Mouse (Mus musculus) lung, postnatal 25 days (tissue): Measurements from ENCODE around the gene 1110059E24Rik.
"Not testable (repeated sequence)": the region's sequence is repeated elsewhere in the genome, so short reads cannot be mapped to it uniquely, and the experiment has no call there.

Experiments
- DNase-seq: peaks from one replicate; pipeline ENCODE4 v3.0.0; 2022; ENCODE audit warnings: low spot score

The 1110059E24Rik gene

DNA sequence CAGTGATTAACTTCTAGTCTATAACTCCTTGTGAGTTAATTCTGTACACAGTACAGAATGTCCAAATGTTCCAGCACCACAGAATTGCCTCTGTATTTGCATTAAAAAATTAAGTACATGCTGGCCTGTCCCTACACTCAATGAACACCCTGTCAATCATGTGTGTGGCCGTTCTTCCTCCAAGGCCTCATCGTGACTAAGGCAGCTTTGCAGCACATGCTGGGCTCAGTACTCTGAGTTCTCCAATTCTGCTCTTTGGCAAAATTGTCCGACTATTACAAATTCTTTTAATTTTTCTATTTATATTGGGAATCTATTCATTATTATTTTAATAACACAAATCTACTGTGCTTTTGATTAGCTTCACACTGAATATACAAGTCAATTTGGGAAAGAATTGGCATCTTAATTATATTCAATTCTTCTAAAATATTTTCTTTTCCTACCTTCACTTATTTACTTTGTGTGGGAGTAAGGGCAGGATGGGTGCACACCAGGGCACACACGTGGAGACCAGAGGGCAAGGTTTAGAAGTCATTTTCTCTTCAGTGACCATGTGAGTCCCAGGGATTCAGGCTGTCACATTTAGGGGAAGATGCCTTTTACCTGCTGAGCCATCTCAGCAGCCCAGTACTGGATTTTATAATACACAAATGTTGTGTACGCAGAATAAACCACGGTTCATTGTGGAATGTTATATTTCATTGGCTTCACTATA is 26.3 kb downstream of the 1110059E24Rik start:
- DNase-seq, result no peak

DNA sequence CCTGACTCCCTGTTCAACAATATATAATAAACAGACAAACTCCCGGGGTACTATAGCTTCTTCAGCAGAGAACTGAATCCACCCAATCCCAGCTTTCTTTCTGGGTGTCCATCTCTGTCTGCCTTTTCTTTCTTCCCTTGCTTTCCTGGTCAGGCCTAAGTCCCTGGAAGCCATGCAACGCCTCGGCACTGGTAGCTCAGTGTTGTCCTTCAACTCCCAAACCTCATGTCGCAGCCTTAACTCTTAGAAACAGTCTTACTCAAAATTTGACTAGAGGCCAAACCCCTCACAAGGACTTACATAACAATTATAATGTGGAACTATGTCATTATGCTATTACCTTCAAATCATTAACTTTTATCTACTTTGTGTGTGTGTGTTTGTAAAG is 28.6 kb downstream of the 1110059E24Rik start:
- no peak for DNase-seq

- no peak for DNase-seq
Measured at GRCm38 (mm10) chr19:21623410-21624147, 29.2 kb downstream of the 1110059E24Rik start.

DNA sequence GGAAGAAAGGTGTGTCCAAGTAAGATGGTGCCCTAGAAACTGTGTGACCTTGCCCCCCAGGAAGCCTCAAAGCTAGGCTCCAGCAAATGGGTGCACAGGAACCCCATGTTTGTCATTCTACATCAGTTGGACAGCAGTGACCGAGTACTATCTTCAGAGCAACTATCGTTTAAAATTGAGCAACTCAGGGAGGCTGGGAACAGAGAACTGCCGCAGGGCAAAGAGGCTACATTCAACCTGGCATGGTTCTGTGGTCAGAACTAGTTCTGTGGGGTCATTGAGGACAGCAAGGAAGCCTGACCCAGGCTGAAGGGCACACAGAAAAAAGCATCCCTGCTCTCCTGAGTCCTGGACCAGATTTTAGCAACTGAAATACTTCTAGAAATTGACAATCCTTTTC is 37.0 kb downstream of the 1110059E24Rik start:
- no peak for DNase-seq

GRCm38 (mm10) chr19:21611725-21612575 is 40.8 kb downstream of the 1110059E24Rik start:
- DNase-seq, result no peak

DNA sequence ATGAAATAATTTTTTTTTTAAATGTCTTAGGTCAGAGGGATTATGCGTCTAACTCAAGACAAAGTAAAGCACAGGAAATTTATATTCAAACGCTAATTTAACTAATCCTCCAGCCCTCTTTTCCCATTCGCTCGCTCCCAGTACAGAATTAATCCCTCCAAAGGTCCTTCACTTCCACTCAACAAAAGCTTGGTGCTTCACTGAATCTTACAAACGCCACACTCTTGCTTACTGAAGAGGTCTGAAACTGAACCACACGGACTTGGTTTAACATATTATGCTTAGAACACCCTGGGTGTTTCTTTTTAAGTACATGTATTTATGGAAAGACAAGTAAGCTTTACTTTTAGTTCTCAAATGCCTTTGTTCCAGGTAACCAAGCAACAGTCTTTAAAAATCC is 41.5 kb downstream of the 1110059E24Rik start:
- no peak for DNase-seq

GRCm38 (mm10) chr19:21610240-21610639 is 42.5 kb downstream of the 1110059E24Rik start:
- DNase-seq, result no peak

DNA sequence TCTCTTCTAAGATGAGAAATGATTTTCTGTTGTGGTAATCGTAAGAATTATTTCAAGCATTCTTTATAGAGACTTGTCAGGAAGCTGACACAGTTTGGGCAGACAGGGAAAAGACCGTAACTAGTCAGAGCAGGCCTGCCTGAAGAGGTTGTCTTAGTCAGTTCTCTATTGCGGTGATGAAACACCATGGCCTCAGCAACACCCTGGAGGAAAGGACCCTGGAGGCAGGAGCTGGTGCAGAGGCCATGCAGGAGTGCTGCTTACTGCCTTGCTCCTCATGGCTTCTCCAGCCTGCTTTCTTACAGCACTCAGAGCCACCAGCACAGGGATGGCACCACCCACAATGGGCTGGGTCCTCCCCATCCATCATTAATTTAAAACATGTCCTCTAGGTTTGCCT is 47.5 kb downstream of the 1110059E24Rik start:
- no peak for DNase-seq

DNA sequence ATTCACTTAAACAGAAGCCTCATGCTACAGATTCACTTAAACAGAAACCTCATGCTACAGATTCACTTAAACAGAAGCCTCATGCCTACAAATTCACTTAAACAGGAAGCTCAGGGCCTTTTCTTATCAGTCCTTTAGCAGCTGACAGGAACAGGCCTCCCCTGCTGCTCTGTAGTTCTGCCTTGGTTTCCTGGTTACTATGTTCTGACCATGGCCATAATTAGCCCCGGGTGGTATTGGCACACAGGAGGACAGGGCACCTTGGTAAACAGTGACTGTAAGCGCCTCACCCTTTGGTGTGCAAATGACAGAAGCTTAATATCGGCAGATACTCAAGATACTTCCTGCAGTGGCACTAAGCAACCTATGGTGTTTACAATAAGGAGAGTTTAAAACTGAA is 48.9 kb downstream of the 1110059E24Rik start:
- DNase-seq, result peak; percentile 37

DNA sequence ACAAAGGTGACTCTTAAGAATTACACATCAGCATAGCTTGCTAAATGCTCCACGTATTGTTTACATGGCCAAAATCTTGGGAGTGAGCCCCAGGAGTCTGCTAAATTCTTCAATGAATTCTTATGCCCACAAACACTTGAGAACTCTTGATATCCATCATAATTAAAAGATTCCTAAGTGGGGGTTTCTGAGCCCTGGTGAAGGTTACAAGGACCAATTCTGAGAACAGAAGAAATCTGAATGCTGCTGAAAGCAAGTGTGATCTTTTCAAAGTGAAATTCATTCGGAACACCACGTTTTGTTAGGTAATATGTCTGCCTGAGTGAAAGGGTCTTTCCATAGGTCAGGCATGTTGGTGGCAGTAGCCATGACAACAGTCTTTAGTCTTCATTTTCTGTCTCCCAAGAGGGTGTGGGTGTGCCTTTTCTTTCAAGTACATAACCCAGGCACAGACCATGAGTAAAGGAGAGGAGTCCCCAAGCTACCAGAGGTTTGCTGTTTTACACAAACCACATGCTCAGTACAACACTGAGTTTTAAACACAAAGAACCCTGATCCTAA is 51.2 kb downstream of the 1110059E24Rik start:
- DNase-seq, result no peak

DNA sequence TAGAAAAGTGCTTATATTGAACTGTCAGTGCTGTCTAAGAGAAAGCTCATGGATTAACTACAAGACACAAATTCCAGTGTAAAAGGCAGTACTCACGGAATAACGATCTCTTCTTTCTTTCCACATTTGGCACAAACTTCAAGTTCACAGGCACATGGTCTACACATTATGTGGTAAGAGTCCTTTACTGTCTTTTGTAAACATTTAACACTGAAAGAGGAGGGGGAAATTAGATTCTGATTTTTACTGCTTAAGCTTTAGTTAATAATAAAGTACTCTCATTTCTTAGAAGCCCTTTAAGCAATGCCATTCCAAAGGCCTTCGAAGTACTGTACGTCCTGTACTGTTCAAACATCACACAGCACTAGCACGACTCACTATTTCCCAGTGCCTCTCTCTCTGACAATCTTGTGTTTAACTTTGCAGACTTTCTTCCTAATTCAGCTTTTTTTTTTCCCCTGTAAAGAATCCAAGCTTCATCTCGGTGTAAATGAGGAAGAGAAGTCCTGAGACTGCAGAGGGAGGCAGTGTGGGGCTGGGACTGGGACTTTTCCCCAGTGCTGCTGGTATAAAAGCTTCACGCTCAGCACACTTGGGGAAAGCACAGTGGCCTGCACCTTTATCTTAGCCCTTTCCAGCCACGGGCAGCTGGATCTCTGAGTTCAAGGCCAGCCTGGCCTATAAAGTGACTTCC is 54.0 kb downstream of the 1110059E24Rik start:
- peak; percentile 54 for DNase-seq

DNA sequence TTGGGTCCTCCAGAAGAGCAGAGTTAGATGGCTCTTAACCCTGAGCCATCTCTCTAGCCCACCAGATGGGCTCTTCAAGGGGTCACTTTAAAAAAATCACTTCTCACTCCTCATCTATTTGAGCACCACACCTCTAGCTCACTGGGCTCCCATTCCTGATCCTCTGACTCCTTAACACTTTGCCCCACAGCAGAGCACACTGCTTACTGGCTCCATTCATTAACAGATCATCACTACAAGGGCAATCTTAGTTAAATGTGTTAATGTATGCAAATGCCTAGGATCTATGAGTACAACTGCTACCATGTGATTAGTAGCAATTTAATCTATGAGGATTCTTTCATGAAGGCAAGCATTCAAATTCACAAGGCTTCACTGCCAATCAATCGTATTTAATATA is 58.1 kb downstream of the 1110059E24Rik start:
- DNase-seq, result no peak

DNA sequence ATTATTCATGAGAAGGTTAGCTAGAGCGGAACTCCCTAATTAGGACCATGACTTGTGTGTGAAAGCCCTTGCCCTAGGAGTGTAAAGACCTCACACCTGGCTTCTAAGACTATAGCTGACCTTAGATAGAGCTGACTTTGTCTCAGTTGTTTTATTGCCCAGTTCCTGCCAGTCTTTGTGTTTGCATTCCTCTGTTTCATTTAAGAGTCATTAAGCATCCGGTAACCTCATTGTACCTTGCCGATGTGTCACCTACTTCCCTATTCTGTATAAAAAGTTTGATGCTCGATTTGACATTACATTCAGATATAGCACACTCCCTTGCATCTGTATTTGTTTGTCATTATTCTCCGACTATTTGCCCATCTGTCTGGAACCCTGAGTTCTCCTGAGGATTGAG is 60.6 kb downstream of the 1110059E24Rik start:
- DNase-seq, result not testable (repeated sequence)

DNA sequence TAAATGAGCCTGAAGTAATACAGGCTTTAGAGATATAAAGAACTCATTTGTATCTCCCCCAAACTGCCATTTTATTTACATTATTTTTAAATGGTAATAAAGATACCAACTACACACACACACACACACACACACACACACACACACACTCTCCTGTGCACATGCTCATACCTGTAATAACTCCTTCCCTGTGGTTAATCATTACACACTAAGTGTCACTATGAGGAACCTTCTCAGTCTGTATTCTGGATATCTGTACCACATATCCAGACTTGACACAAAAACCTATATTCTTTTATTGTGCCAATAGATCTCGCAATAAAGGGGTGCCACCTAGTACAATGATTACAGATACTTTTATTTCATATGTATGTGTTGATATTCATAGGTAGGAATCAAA is 62.9 kb downstream of the 1110059E24Rik start:
- no peak for DNase-seq

DNA sequence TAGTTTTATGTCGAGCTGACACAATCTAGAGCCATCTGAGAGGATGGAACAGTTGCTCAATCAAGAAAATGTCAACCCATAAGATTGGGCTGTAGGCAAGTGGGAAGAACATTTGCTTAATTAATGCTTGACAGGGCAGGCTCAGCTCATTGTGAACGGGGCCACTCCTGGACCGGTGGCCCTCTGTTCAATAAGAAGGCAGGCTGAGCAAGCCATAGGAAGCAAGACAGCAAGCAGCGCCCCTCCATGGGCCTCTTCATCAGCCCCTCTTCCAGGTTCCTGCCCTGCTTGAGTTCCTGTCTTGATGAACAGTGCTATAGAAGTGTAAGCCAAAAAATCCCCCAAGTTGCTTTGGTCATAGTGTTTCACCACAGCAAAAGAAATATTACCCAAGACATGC is 65.2 kb downstream of the 1110059E24Rik start:
- DNase-seq, result no peak

- no peak for DNase-seq
Measured at GRCm38 (mm10) chr19:21586546-21586945, 66.2 kb downstream of the 1110059E24Rik start.

DNA sequence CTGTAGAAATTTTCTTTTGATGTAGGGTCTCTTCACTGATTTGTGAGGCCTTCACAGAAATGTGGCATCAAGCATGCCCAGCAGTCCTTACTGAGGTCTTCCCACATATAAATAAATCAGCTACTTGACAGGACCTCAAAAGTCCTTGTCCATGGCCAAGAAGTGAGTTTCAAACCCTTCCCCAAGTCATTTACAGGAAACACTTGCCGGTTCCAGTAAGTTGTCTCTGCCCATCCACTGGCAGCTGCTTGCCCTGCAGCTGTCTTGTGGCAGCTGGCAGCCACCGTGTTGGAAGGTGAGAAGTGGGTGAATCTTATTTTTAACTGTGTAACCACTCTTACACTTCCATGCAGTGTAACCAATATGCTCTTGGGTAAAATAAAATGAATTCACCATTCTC is 66.9 kb downstream of the 1110059E24Rik start:
- no peak for DNase-seq

DNA sequence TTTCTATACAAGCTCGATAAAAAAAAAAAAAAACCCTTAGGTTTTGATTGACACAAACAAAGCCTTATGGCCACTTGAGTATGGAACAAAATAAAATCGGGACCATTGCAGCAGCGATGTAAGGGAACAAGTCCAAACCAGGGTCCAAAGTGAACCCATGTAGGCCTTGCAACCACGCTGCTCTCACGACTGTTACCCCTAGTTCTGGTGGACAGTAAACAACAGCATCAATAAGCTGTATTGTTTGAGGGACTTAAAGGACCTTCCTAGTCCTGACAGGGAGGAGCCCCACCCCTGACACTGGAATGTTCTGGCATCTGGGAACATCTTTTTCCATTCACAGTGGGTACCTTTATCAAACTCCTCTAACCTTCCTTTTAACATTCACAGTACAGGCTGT is 68.8 kb downstream of the 1110059E24Rik start:
- no peak for DNase-seq

DNA sequence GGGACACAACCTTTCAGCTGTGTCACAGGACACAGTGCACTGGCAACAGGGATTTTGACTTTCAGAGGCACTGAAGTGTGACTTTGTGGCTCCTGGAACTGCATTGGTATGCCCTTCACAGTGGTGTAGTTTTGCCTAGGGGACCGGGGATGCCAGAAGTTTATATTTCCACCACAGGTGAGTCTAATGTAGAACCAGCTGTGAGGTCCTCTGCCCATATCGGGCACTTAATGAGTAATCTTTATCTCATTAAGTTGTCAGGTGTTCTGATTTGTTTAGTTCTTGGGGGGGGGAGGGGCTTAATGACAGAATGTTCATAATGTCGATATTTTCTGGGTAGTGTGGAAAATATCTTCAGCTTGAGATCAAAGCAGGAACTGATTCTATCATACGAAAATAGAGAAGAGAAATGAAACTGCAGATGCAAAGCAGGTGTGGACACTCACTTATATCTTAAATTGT is 69.2 kb downstream of the 1110059E24Rik start:
- DNase-seq, result no peak

DNA sequence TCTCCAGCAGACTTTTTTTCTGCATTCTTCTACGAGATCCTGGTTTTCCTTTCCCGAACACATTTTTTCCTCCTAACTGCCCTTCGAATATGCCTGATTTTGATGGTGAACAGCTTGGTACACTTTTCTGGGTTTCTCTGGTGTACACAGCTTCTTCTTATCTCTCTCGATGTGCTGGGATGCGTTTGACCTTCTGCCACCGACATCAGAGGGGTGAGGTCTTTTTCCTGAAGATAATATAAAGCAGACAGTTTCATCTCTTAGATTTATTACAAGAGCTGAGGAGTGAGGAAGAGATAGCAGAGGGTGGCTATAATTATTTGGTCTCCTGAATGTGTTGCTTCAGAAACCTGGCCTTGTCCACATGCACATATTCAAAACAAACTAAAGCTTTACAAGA is 71.4 kb downstream of the 1110059E24Rik start:
- no peak for DNase-seq

DNA sequence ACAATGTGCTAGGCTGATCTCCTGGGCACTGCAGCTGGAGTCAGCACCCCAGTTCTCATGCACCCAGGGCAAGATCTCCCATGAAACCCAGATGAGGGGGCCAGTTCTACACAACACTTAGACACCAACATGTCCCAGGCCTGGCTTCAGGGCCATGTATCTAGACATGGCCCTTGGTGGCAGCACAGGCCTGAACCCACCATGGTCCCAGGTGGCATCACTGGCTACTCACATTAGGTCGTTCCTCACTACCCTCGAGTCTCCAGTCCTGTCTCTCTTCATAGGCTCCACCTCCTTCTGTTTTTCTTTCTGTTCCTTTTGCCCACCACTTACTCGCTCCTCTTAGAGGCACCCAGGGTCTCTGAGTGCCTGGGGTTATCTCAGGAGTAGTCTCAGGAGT is 72.9 kb downstream of the 1110059E24Rik start:
- DNase-seq, result no peak

DNA sequence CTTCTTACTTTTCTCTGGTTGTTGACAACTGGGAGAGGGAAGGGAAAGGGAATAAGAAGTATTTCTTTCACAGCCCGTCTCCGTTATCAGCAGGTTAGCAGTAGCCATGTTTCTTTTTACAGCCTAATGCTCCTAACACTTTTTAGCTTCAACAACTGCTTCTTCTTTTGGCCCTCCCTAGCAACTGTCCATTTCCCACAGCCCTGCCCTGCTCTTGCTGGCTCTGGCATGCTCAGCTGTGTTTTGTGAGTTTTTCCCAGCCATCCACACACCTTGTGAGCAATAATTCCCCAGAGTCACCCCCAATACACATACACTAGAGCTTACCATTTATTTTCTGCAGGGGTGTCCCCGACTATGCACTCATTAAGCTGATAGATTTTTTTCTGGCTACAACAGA is 75.3 kb downstream of the 1110059E24Rik start:
- no peak for DNase-seq
